Mouse (Mus musculus): ENCODE data around the gene Acvr1. TPM values are rescaled to one million over a fixed set of nuclear protein-coding genes. Genes with fewer than 3 reads are reported as not detected.

The Acvr1 gene
- total and polyA plus RNA-seq, 3 experiments, result 0.11 TPM; not detected in 2

GRCm38 (mm10) chr2:58433317-58433716, 133.6 kb downstream of the Acvr1 start:
- Histone ChIP-seq H3K9me3 (replicated peaks) (peaks cover 15% of the 10 kb centered on the region), H3K36me3 (replicated peaks) (no peaks in the 10 kb centered on the region), H3K4me1 (ENCODE audit: insufficient read depth, low read depth, low read length) (no peaks in the 10 kb centered on the region), H3K27me3 (ENCODE audit: insufficient read depth, low read length) (no peaks in the 10 kb centered on the region), H3K4me3 (ENCODE audit: low read depth, low read length) (no peak overlapping the region)
- ATAC-seq (ENCODE audit: extremely low read depth, insufficient number of reproducible peaks, low FRiP score, poor library complexity, severe bottlenecking), result no peak
- TF ChIP-seq POLR2AphosphoS5 (IDR thresholded peaks at IDR 0.05; ENCODE audit: insufficient replicate concordance, low read depth, low read length) (no peak), GATA2 (IDR thresholded peaks at IDR 0.05; ENCODE audit: borderline replicate concordance, low read depth, low read length) (no peak), GATA1 (IDR thresholded peaks at IDR 0.05; ENCODE audit: borderline replicate concordance, low read length) (no peak), TAL1 (conservative IDR thresholded peaks at IDR 0.05; ENCODE audit: low read depth, low read length) (no peak), CTCF (IDR thresholded peaks at IDR 0.05; ENCODE audit: low read depth, low read length) (no peak)
- no peak for DNase-seq (ENCODE audit: low spot score)

GRCm38 (mm10) chr2:58432211-58432610, 134.7 kb downstream of the Acvr1 start:
- ATAC-seq (ENCODE audit: extremely low read depth, insufficient number of reproducible peaks, low FRiP score, poor library complexity, severe bottlenecking) (no peak), DNase-seq (ENCODE audit: low spot score) (no peak)
- Histone ChIP-seq H3K9me3 (replicated peaks) (peaks cover 15% of the 10 kb centered on the region), H3K36me3 (replicated peaks) (no peaks in the 10 kb centered on the region), H3K4me1 (ENCODE audit: insufficient read depth, low read depth, low read length) (no peaks in the 10 kb centered on the region), H3K27me3 (ENCODE audit: insufficient read depth, low read length) (no peaks in the 10 kb centered on the region), H3K4me3 (ENCODE audit: low read depth, low read length) (no peak overlapping the region)
- no peak for TF ChIP-seq TAL1 (conservative IDR thresholded peaks at IDR 0.05; ENCODE audit: low read depth, low read length)
- TF ChIP-seq GATA1 (IDR thresholded peaks at IDR 0.05; ENCODE audit: borderline replicate concordance, low read length), result no peak
- TF ChIP-seq POLR2AphosphoS5 (IDR thresholded peaks at IDR 0.05; ENCODE audit: insufficient replicate concordance, low read depth, low read length), result no peak
- no peak for TF ChIP-seq GATA2 (IDR thresholded peaks at IDR 0.05; ENCODE audit: borderline replicate concordance, low read depth, low read length)
- no peak for TF ChIP-seq CTCF (IDR thresholded peaks at IDR 0.05; ENCODE audit: low read depth, low read length)

GRCm38 (mm10) chr2:58425436-58426004, 141.4 kb downstream of the Acvr1 start:
- TF ChIP-seq GATA2 (IDR thresholded peaks at IDR 0.05; ENCODE audit: borderline replicate concordance, low read depth, low read length) (no peak), GATA1 (IDR thresholded peaks at IDR 0.05; ENCODE audit: borderline replicate concordance, low read length) (no peak), TAL1 (conservative IDR thresholded peaks at IDR 0.05; ENCODE audit: low read depth, low read length) (no peak), CTCF (IDR thresholded peaks at IDR 0.05; ENCODE audit: low read depth, low read length) (no peak), POLR2AphosphoS5 (IDR thresholded peaks at IDR 0.05; ENCODE audit: insufficient replicate concordance, low read depth, low read length) (no peak)
- no peak overlapping the region for H3K4me3 ChIP-seq (ENCODE audit: low read depth, low read length)

GRCm38 (mm10) chr2:58423319-58423718, 143.6 kb downstream of the Acvr1 start:
- Histone ChIP-seq H3K4me1 (ENCODE audit: insufficient read depth, low read depth, low read length) (no peaks in the 10 kb centered on the region), H3K27me3 (ENCODE audit: insufficient read depth, low read length) (no peaks in the 10 kb centered on the region), H3K4me3 (ENCODE audit: low read depth, low read length) (no peak overlapping the region), H3K9me3 (replicated peaks) (peaks cover 31% of the 10 kb centered on the region), H3K36me3 (replicated peaks) (no peaks in the 10 kb centered on the region)
- no peak for DNase-seq (ENCODE audit: low spot score)
- no peak for TF ChIP-seq GATA2 (IDR thresholded peaks at IDR 0.05; ENCODE audit: borderline replicate concordance, low read depth, low read length)
- TF ChIP-seq GATA1 (IDR thresholded peaks at IDR 0.05; ENCODE audit: borderline replicate concordance, low read length), result no peak
- TF ChIP-seq POLR2AphosphoS5 (IDR thresholded peaks at IDR 0.05; ENCODE audit: insufficient replicate concordance, low read depth, low read length), result no peak
- TF ChIP-seq CTCF (IDR thresholded peaks at IDR 0.05; ENCODE audit: low read depth, low read length), result no peak
- no peak for TF ChIP-seq TAL1 (conservative IDR thresholded peaks at IDR 0.05; ENCODE audit: low read depth, low read length)
- ATAC-seq (ENCODE audit: extremely low read depth, insufficient number of reproducible peaks, low FRiP score, poor library complexity, severe bottlenecking), result no peak

More at GRCm38 (mm10) chr2:58425436-58426004, 141.4 kb downstream of the Acvr1 start:
- Histone ChIP-seq H3K4me1 (ENCODE audit: insufficient read depth, low read depth, low read length) (no peaks in the 10 kb centered on the region), H3K27me3 (ENCODE audit: insufficient read depth, low read length) (no peaks in the 10 kb centered on the region), H3K9me3 (replicated peaks) (peaks cover 19% of the 10 kb centered on the region), H3K36me3 (replicated peaks) (no peaks in the 10 kb centered on the region)
- DNase-seq (ENCODE audit: low spot score) (no peak), ATAC-seq (ENCODE audit: extremely low read depth, insufficient number of reproducible peaks, low FRiP score, poor library complexity, severe bottlenecking) (no peak)

DNA sequence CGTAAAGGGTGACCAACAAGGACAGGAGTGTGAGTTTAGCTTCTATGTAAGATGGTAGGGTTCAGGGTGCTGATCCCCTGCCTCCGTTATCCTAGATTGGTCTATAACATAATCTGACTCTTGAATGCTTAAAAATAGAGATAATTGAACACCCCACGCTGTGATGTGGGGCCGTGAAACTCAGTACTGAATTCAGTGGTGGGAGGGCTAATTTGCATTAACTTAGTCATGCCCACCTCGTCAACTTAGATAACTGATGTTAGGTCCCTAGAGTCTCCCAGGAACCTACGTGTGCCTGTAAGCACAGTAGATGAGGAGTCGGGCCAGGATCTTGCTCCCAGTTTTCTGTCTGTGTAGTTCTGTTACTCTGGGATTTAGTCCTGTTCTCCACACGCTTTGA, 147.4 kb downstream of the Acvr1 start:
- ATAC-seq (ENCODE audit: extremely low read depth, insufficient number of reproducible peaks, low FRiP score, poor library complexity, severe bottlenecking), result no peak
- Histone ChIP-seq H3K4me1 (ENCODE audit: insufficient read depth, low read depth, low read length) (no peaks in the 10 kb centered on the region), H3K4me3 (ENCODE audit: low read depth, low read length) (no peak overlapping the region), H3K9me3 (replicated peaks) (peaks cover 33% of the 10 kb centered on the region), H3K27me3 (ENCODE audit: insufficient read depth, low read length) (no peaks in the 10 kb centered on the region), H3K36me3 (replicated peaks) (no peaks in the 10 kb centered on the region)
- no peak for TF ChIP-seq CTCF (IDR thresholded peaks at IDR 0.05; ENCODE audit: low read depth, low read length)
- TF ChIP-seq GATA2 (IDR thresholded peaks at IDR 0.05; ENCODE audit: borderline replicate concordance, low read depth, low read length), result no peak
- no peak for TF ChIP-seq GATA1 (IDR thresholded peaks at IDR 0.05; ENCODE audit: borderline replicate concordance, low read length)
- TF ChIP-seq POLR2AphosphoS5 (IDR thresholded peaks at IDR 0.05; ENCODE audit: insufficient replicate concordance, low read depth, low read length), result no peak
- no peak for TF ChIP-seq TAL1 (conservative IDR thresholded peaks at IDR 0.05; ENCODE audit: low read depth, low read length)
- no peak for DNase-seq (ENCODE audit: low spot score)

DNA sequence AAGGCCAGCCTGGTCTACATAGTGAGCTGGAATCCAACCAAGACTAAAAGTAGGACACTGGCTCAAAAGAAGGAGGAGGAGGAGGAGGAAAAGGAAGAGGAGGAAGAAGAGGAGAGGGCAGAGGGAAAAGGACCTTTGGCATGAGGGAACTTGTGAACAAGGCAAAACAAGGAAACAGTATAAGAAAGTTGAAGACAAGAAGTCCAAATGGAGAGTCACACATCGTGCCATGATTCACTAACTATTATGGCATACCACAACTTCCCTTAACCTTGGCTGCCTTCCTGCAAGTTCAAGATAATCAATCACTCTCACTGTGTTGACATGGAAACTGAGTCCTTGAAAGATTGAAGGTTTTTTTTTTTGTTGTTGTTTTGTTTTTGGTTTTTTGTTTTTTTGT, 148.8 kb downstream of the Acvr1 start:
- ATAC-seq (ENCODE audit: extremely low read depth, insufficient number of reproducible peaks, low FRiP score, poor library complexity, severe bottlenecking), result no peak
- Histone ChIP-seq H3K4me1 (ENCODE audit: insufficient read depth, low read depth, low read length) (no peaks in the 10 kb centered on the region), H3K27me3 (ENCODE audit: insufficient read depth, low read length) (no peaks in the 10 kb centered on the region), H3K4me3 (ENCODE audit: low read depth, low read length) (no peak overlapping the region), H3K36me3 (replicated peaks) (no peaks in the 10 kb centered on the region), H3K9me3 (replicated peaks) (peaks cover 30% of the 10 kb centered on the region)
- TF ChIP-seq CTCF (IDR thresholded peaks at IDR 0.05; ENCODE audit: low read depth, low read length), result no peak
- TF ChIP-seq GATA2 (IDR thresholded peaks at IDR 0.05; ENCODE audit: borderline replicate concordance, low read depth, low read length), result no peak
- no peak for TF ChIP-seq POLR2AphosphoS5 (IDR thresholded peaks at IDR 0.05; ENCODE audit: insufficient replicate concordance, low read depth, low read length)
- no peak for TF ChIP-seq TAL1 (conservative IDR thresholded peaks at IDR 0.05; ENCODE audit: low read depth, low read length)
- TF ChIP-seq GATA1 (IDR thresholded peaks at IDR 0.05; ENCODE audit: borderline replicate concordance, low read length), result no peak
- no peak for DNase-seq (ENCODE audit: low spot score)

Data from G1E (cell line).